Mouse (Mus musculus): ENCODE results near the gene Tbx1. TPM values are rescaled to one million over a fixed set of nuclear protein-coding genes. Genes with fewer than 3 reads are reported as not detected.
A peak's percentile ranks its signal among the peaks of the same experiment; 100 is the strongest.
"Not testable (repeated sequence)": the region's sequence is repeated elsewhere in the genome, so short reads cannot be mapped to it uniquely, and the experiment has no call there.

Tbx1 gene
- polyA plus RNA-seq, 1 experiment from 2014 or later, result 0.34 TPM

DNA sequence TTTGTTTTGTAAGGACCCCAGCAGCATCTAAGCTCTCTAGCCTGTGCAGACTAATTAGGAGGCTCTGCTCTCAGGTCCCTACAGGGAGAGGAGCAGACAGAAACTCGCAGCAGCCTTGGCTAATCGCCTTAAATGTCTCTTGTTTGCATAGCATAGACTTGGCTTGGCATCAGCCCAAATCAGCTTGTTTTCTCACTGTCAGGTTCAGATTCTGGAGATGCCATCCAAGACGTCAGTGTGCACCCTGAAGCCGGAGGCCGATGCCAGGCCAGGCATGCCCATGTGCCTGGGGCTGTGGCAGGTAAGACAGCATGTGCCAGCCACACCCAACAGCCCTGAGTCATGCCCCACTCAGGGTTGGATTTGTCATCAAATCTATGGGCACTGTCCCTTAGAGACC lies 42.6 kb downstream of the Tbx1 start:
- Histone ChIP-seq H3K27me3 (ENCODE audit: control insufficient read depth, insufficient read depth, low read length) (no peaks in the 10 kb centered on the region), H3K4me1 (replicated peaks; ENCODE audit: control insufficient read depth, insufficient read depth) (no peaks in the 10 kb centered on the region), H3K36me3 (ENCODE audit: control insufficient read depth, insufficient read depth, low read length) (no peaks in the 10 kb centered on the region), H3K4me2 (replicated peaks; ENCODE audit: low read depth) (no peak overlapping the region), H3K9me3 (ENCODE audit: control insufficient read depth, low read length) (no peaks in the 10 kb centered on the region), H3K9ac (ENCODE audit: low read length) (no peak overlapping the region), H3K4me3 (ENCODE audit: low read depth, low read length) (no peak overlapping the region), H3K27ac (replicated peaks) (no peak overlapping the region)
- 53% methylated on average over 5 of the region's 5 CpGs for WGBS
- DNase-seq (ENCODE audit: low spot score), result no peak
- ATAC-seq (ENCODE audit: low FRiP score, low TSS enrichment), result peak; percentile 34; the same call in 1 of the 2 replicates
- TF ChIP-seq EP300 (optimal IDR thresholded peaks at IDR 0.05) (no peak), CTCF (IDR thresholded peaks at IDR 0.05; ENCODE audit: low read depth) (no peak)

DNA sequence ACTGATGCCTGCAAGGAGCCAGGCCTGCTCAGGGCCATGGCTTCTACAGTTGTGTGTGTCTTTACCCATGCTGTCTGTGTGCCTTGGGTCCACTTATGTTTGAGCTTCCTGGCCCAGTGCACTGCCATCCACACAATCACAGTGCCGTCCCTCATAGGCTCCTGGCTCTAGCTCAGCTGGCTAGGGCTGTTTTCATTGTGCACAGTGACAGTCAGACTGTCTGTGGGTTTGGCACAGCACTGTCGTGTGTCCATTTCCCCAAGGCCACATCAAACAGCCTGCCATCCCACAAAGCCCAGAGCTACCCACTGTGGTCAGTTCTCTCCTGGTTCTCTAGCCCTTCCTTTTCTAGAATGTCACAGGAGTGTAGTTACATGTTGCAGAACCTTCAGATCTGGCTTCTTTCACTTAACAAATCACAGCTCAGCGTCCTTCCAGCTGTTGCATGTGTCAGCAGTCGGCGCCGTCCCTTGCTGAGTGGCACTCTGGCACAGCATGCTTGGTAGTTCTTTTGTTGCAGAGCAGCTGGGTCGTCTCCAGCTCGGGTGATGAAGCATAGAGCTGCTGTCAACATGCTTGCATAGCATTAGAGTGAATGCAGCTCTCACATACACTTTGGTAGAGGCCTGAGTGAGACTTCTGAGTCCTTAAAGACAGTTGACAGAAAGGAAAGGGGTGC lies 47.2 kb downstream of the Tbx1 start:
- Histone ChIP-seq H3K4me2 (replicated peaks; ENCODE audit: low read depth) (no peak overlapping the region), H3K9ac (ENCODE audit: low read length) (no peak overlapping the region), H3K27ac (replicated peaks) (no peak overlapping the region), H3K27me3 (ENCODE audit: control insufficient read depth, insufficient read depth, low read length) (no peaks in the 10 kb centered on the region), H3K36me3 (ENCODE audit: control insufficient read depth, insufficient read depth, low read length) (no peaks in the 10 kb centered on the region), H3K9me3 (ENCODE audit: control insufficient read depth, low read length) (no peaks in the 10 kb centered on the region), H3K4me1 (replicated peaks; ENCODE audit: control insufficient read depth, insufficient read depth) (no peaks in the 10 kb centered on the region), H3K4me3 (ENCODE audit: low read depth, low read length) (no peak overlapping the region)
- WGBS, result 58% methylated on average over 8 of the region's 8 CpGs
- DNase-seq (ENCODE audit: low spot score), result no peak
- ATAC-seq (ENCODE audit: low FRiP score, low TSS enrichment), result no peak
- no peak for TF ChIP-seq EP300 (optimal IDR thresholded peaks at IDR 0.05)
- no peak for TF ChIP-seq CTCF (IDR thresholded peaks at IDR 0.05; ENCODE audit: low read depth)

DNA sequence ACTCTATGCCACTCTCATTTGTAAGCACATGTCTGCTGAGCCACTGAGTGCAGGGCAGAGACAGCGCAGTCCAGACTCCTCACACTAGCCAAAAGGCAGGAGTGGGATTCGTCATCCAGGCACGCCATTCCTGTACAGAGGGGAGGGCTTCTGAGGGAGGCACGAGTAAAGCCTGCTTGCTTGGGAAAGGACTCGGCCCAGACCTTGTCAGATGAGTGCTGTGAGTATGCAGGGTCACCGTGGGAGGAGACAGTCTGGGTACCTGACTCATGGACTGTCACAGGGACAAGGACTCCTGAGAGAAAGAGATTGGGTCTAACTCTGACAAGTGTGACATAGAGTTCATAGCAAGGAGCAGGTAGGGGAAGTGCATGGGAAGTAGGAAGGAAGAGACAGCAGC lies 51.2 kb downstream of the Tbx1 start:
- Histone ChIP-seq H3K36me3 (ENCODE audit: control insufficient read depth, insufficient read depth, low read length) (no peaks in the 10 kb centered on the region), H3K9me3 (ENCODE audit: control insufficient read depth, low read length) (no peaks in the 10 kb centered on the region), H3K4me1 (replicated peaks; ENCODE audit: control insufficient read depth, insufficient read depth) (no peaks in the 10 kb centered on the region), H3K4me2 (replicated peaks; ENCODE audit: low read depth) (no peak overlapping the region), H3K27me3 (ENCODE audit: control insufficient read depth, insufficient read depth, low read length) (no peaks in the 10 kb centered on the region), H3K9ac (ENCODE audit: low read length) (no peak overlapping the region), H3K4me3 (ENCODE audit: low read depth, low read length) (no peak overlapping the region), H3K27ac (replicated peaks) (no peak overlapping the region)
- TF ChIP-seq EP300 (optimal IDR thresholded peaks at IDR 0.05), result no peak
- TF ChIP-seq CTCF (IDR thresholded peaks at IDR 0.05; ENCODE audit: low read depth), result no peak
- no peak for ATAC-seq (ENCODE audit: low FRiP score, low TSS enrichment)
- no peak for DNase-seq (ENCODE audit: low spot score)
- WGBS, result 56% methylated on average over 6 of the region's 6 CpGs

DNA sequence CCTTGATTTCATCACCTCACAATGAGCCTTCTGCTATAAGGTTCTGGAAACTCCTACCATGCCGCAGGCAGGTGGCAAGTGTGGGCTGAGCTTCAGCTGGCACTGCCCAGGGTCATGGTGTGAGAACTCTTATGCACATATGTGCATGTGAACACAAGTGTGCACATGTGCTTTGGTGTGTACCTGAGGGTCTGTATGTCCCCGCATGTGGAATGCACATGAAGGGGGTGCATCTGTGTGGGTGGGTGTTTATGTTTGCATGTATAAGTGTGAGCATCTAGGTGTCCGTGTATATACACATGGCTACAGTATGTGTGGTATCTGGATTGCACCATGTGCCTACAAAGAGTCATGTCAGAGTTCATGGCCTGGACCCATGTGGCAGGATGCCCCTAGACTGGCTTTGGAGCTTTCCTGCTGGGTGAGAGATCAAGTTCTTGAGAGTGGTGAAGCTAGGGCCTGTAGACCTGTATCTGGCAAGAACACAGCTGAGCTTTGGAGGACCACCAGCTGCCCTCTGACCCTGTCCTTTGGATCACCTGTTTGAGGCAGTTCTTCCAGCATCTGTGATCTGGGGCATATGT lies 53.0 kb downstream of the Tbx1 start:
- Histone ChIP-seq H3K9me3 (ENCODE audit: control insufficient read depth, low read length) (no peaks in the 10 kb centered on the region), H3K27ac (replicated peaks) (no peak overlapping the region), H3K4me1 (replicated peaks; ENCODE audit: control insufficient read depth, insufficient read depth) (no peaks in the 10 kb centered on the region), H3K4me2 (replicated peaks; ENCODE audit: low read depth) (no peak overlapping the region), H3K9ac (ENCODE audit: low read length) (no peak overlapping the region), H3K27me3 (ENCODE audit: control insufficient read depth, insufficient read depth, low read length) (no peaks in the 10 kb centered on the region), H3K4me3 (ENCODE audit: low read depth, low read length) (no peak overlapping the region), H3K36me3 (ENCODE audit: control insufficient read depth, insufficient read depth, low read length) (no peaks in the 10 kb centered on the region)
- TF ChIP-seq EP300 (optimal IDR thresholded peaks at IDR 0.05), result no peak
- TF ChIP-seq CTCF (IDR thresholded peaks at IDR 0.05; ENCODE audit: low read depth), result no peak
- ATAC-seq (ENCODE audit: low FRiP score, low TSS enrichment), result no peak
- no peak for DNase-seq (ENCODE audit: low spot score)
- 90% methylated on average over 3 of the region's 3 CpGs for WGBS

DNA sequence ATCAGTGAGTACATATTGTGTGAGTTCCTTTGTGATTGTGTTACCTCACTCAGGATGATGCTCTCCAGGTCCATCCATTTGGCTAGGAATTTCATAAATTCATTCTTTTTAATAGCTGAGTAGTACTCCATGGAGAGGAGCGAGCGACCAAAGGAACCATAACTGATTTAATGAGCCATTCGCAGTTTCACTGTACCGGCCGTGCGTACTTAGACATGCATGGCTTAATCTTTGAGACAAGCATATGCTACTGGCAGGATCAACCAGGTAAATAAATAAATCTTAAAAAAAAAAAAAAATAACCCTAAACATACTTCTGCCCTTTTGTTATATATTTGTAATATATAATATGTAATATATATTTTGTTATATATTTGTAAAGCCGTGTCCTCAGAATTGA lies 57.4 kb downstream of the Tbx1 start:
- H3K4me1 ChIP-seq (replicated peaks; ENCODE audit: control insufficient read depth, insufficient read depth); H3K9me3 ChIP-seq (ENCODE audit: control insufficient read depth, low read length); H3K27me3 ChIP-seq (ENCODE audit: control insufficient read depth, insufficient read depth, low read length); DNase-seq (ENCODE audit: low spot score); H3K27ac ChIP-seq (replicated peaks); H3K4me3 ChIP-seq (ENCODE audit: low read depth, low read length); H3K36me3 ChIP-seq (ENCODE audit: control insufficient read depth, insufficient read depth, low read length); H3K4me2 ChIP-seq (replicated peaks; ENCODE audit: low read depth); H3K9ac ChIP-seq (ENCODE audit: low read length): not testable (repeated sequence)
- WGBS, result 98% methylated on average over 7 of the region's 7 CpGs
- peak; percentile 100 for ATAC-seq (ENCODE audit: low FRiP score, low TSS enrichment)

Other genes starting within 250 kb of the Tbx1 start
- gene Tango2, start 242.6 kb downstream of the Tbx1 start, polyA plus RNA-seq (2015; fragmentation: Nextera tagmentation; extraction: Ambion mirVana), result 16.2 and 16.9 TPM in 2 replicates
- 7.8 and 8.7 TPM in 2 replicates for gene Arvcf, start 242.5 kb downstream of the Tbx1 start, polyA plus RNA-seq (2015; fragmentation: Nextera tagmentation; extraction: Ambion mirVana)
- gene Txnrd2, start 164.3 kb downstream of the Tbx1 start, polyA plus RNA-seq (2015; fragmentation: Nextera tagmentation; extraction: Ambion mirVana), result 16.2 and 16.8 TPM in 2 replicates
- 95.1 and 99.6 TPM in 2 replicates for gene Comt, start 163.8 kb downstream of the Tbx1 start, polyA plus RNA-seq (2015; fragmentation: Nextera tagmentation; extraction: Ambion mirVana)
- 8.3 and 9.0 TPM in 2 replicates for gene Gnb1l, start 92.0 kb downstream of the Tbx1 start, polyA plus RNA-seq (2015; fragmentation: Nextera tagmentation; extraction: Ambion mirVana)
- gene Rtl10, start 91.8 kb downstream of the Tbx1 start, polyA plus RNA-seq (2015; fragmentation: Nextera tagmentation; extraction: Ambion mirVana), result 0.74 and 1.1 TPM in 2 replicates
- 4.6 and 5.4 TPM in 2 replicates for gene Gp1bb, start 31.7 kb upstream of the Tbx1 start, polyA plus RNA-seq (2015; fragmentation: Nextera tagmentation; extraction: Ambion mirVana)
- gene Gm49601, start 35.8 kb upstream of the Tbx1 start, polyA plus RNA-seq (2015; fragmentation: Nextera tagmentation; extraction: Ambion mirVana), result 0.97 and 1.5 TPM in 2 replicates
- 38.0 and 38.8 TPM in 2 replicates for gene Sept5, start 39.3 kb upstream of the Tbx1 start, polyA plus RNA-seq (2015; fragmentation: Nextera tagmentation; extraction: Ambion mirVana)
- gene Cldn5, start 186.2 kb upstream of the Tbx1 start, polyA plus RNA-seq (2015; fragmentation: Nextera tagmentation; extraction: Ambion mirVana), result 19.7 and 23.6 TPM in 2 replicates
- 67.2 and 70.5 TPM in 2 replicates for gene Ufd1, start 221.1 kb upstream of the Tbx1 start, polyA plus RNA-seq (2015; fragmentation: Nextera tagmentation; extraction: Ambion mirVana)
- 8.8 and 10.1 TPM in 2 replicates for gene Cdc45, start 221.3 kb upstream of the Tbx1 start, polyA plus RNA-seq (2015; fragmentation: Nextera tagmentation; extraction: Ambion mirVana)
- gene 2510002D24Rik, start 245.9 kb upstream of the Tbx1 start, polyA plus RNA-seq (2015; fragmentation: Nextera tagmentation; extraction: Ambion mirVana), result 34.1 and 37.5 TPM in 2 replicates
- gene Gm28539, start 245.9 kb upstream of the Tbx1 start, polyA plus RNA-seq (2015; fragmentation: Nextera tagmentation; extraction: Ambion mirVana), result not detected in 2 replicates

All from stomach, postnatal 0 days (tissue).